Mouse (Mus musculus): ENCODE results near the gene Gm42372.
A peak's percentile ranks its signal among the peaks of the same experiment; 100 is the strongest.

Gm42372 gene

GRCm38 (mm10) chr7:17007300-17007699 is 24.4 kb downstream of the Gm42372 start:
- DNase-seq: no peak

- no peak for DNase-seq
Measured at GRCm38 (mm10) chr7:17009326-17010009, 26.6 kb downstream of the Gm42372 start.

- DNase-seq: no peak
Measured at GRCm38 (mm10) chr7:17010010-17010347, 27.1 kb downstream of the Gm42372 start.

- DNase-seq: no peak
Measured at GRCm38 (mm10) chr7:17011909-17012590, 29.2 kb downstream of the Gm42372 start.

- no peak for DNase-seq
Measured at GRCm38 (mm10) chr7:17015381-17015780, 32.5 kb downstream of the Gm42372 start.

- peak; percentile 94 for DNase-seq
Measured at GRCm38 (mm10) chr7:17017036-17017435, 34.1 kb downstream of the Gm42372 start.

- DNase-seq: no peak
Measured at GRCm38 (mm10) chr7:17017921-17018320, 35.0 kb downstream of the Gm42372 start.

- DNase-seq: no peak
Measured at GRCm38 (mm10) chr7:17019426-17020166, 36.7 kb downstream of the Gm42372 start.

- DNase-seq: no peak
Measured at GRCm38 (mm10) chr7:17022176-17022575, 39.3 kb downstream of the Gm42372 start.

GRCm38 (mm10) chr7:17023701-17024100 is 40.8 kb downstream of the Gm42372 start:
- DNase-seq: no peak

GRCm38 (mm10) chr7:17024141-17024540 is 41.3 kb downstream of the Gm42372 start:
- no peak for DNase-seq

GRCm38 (mm10) chr7:17024814-17025504 is 42.1 kb downstream of the Gm42372 start:
- DNase-seq: no peak

GRCm38 (mm10) chr7:17025505-17025894 is 42.6 kb downstream of the Gm42372 start:
- no peak for DNase-seq

GRCm38 (mm10) chr7:17025896-17026622 is 43.2 kb downstream of the Gm42372 start:
- no peak for DNase-seq

- DNase-seq: no peak
Measured at GRCm38 (mm10) chr7:17026710-17027587, 44.1 kb downstream of the Gm42372 start.

- DNase-seq: peak; percentile 92
Measured at GRCm38 (mm10) chr7:17027588-17028343, 44.9 kb downstream of the Gm42372 start, which contains the start of gene Ppp5c. TSS of gene Ppp5c (minus strand) at chr7:17027924.

- DNase-seq: no peak
Measured at GRCm38 (mm10) chr7:17028923-17029322, 46.0 kb downstream of the Gm42372 start.

- DNase-seq: no peak
Measured at GRCm38 (mm10) chr7:17030239-17030638, 47.4 kb downstream of the Gm42372 start.
